Mouse (Mus musculus): Measurements from ENCODE around the gene Sycp1. TPM values are rescaled to one million over a fixed set of nuclear protein-coding genes. Genes with fewer than 3 reads are reported as not detected.

The Sycp1 gene
- polyA plus RNA-seq, 1 experiment from 2014 or later = not detected

DNA sequence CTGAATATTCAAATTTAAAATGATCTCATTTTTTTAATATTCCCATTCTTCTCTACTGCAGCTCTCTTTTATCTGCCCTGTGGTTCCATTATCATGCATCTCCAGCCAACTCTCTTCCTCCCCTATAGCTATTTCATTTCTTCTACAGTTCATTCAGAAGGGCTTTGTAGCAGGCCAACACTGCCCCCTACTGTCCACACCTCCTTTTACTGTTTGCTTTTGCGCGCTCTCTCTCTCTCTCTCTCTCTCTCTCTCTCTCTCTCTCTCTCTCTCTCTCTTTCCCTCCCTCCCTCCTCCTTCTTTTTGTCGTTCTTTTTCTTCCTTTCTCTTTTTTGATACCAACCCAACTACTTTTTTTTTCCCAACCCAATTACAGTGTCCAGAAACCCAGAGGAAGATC lies 132.0 kb downstream of the Sycp1 start:
- no peak overlapping the region for H3K27ac ChIP-seq (ENCODE audit: low read depth)
- no peaks in the 10 kb centered on the region for H3K4me1 ChIP-seq (replicated peaks; ENCODE audit: control insufficient read depth, insufficient read depth, low read length)
- no peak overlapping the region for H3K4me3 ChIP-seq (ENCODE audit: low read depth, low read length)
- H3K27me3 ChIP-seq (replicated peaks; ENCODE audit: control insufficient read depth, insufficient read depth, low read length) = no peaks in the 10 kb centered on the region
- H3K36me3 ChIP-seq (ENCODE audit: control insufficient read depth, insufficient read depth, low read length) = no peaks in the 10 kb centered on the region
- ATAC-seq (replicated peaks; ENCODE audit: low FRiP score, low TSS enrichment, low read depth) = no peak
- H3K9ac ChIP-seq (ENCODE audit: low read length) = no peak overlapping the region
- H3K9me3 ChIP-seq (ENCODE audit: control insufficient read depth, low read length) = no peaks in the 10 kb centered on the region
- H3K4me2 ChIP-seq (ENCODE audit: low read length) = no peak overlapping the region
- DNase-seq (ENCODE audit: low spot score) = peak; percentile 85
- 3% methylated on average over 3 of the region's 3 CpGs for WGBS

DNA sequence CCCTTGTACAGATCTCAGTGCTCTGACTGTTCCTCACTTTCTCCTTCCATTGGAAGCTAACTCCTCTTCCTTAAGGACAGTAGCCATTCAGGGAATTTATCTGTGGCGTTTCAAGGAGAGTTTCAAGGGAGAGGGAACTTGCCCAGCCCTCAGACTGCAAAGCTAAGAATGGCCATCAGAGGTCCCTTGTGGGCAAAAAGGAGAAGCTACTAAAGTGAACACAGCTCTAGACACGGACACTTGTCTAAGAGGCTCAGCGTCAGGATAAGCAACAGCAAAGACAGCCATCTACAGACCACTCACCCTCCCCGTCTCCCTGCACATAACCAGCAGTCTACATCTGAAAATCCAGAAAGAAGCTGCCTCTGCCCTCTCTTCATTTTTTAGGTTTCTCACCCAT lies 148.5 kb downstream of the Sycp1 start:
- WGBS = 39% methylated on average over 4 of the region's 4 CpGs
- Histone ChIP-seq H3K27ac (ENCODE audit: low read depth) (no peak overlapping the region), H3K4me3 (ENCODE audit: low read depth, low read length) (no peak overlapping the region), H3K36me3 (ENCODE audit: control insufficient read depth, insufficient read depth, low read length) (no peaks in the 10 kb centered on the region), H3K27me3 (replicated peaks; ENCODE audit: control insufficient read depth, insufficient read depth, low read length) (no peaks in the 10 kb centered on the region), H3K4me1 (replicated peaks; ENCODE audit: control insufficient read depth, insufficient read depth, low read length) (no peaks in the 10 kb centered on the region), H3K9ac (ENCODE audit: low read length) (no peak overlapping the region), H3K9me3 (ENCODE audit: control insufficient read depth, low read length) (no peaks in the 10 kb centered on the region), H3K4me2 (ENCODE audit: low read length) (no peak overlapping the region)
- ATAC-seq (replicated peaks; ENCODE audit: low FRiP score, low TSS enrichment, low read depth) (no peak), DNase-seq (ENCODE audit: low spot score) (no peak)

DNA sequence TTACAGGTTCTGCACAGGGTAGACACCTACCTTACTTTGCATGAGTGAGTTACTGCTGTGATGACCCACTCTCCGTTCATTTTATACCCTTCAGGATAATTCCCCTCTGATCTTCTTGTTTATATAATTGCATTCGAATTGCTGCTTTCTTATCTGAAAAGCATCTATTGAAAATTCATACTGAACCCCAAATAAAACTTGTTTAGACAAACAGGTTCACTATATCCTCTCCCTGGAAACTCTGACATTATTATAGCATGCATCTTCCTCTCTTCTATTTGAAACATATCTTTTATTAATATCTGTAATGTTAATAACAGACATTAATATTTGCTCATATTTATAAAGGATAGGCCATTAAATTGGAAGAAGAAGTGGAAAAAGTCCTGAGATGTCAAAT lies 153.3 kb downstream of the Sycp1 start, which contains the start of gene Tshb:
Gene Tshb (minus strand): TSS at position 101 of the 400 bp plus-strand sequence.
- no peak for DNase-seq (ENCODE audit: low spot score)
- Histone ChIP-seq H3K4me1 (replicated peaks; ENCODE audit: control insufficient read depth, insufficient read depth, low read length) (no peaks in the 10 kb centered on the region), H3K4me2 (ENCODE audit: low read length) (no peak within 1 kb of the TSS), H3K9me3 (ENCODE audit: control insufficient read depth, low read length) (no peaks in the 10 kb centered on the region), H3K27ac (ENCODE audit: low read depth) (no peak within 1 kb of the TSS), H3K9ac (ENCODE audit: low read length) (no peak within 1 kb of the TSS), H3K27me3 (replicated peaks; ENCODE audit: control insufficient read depth, insufficient read depth, low read length) (no peaks in the 10 kb centered on the region), H3K36me3 (ENCODE audit: control insufficient read depth, insufficient read depth, low read length) (no peaks in the 10 kb centered on the region), H3K4me3 (ENCODE audit: low read depth, low read length) (no peak within 1 kb of the TSS)
- ATAC-seq (replicated peaks; ENCODE audit: low FRiP score, low TSS enrichment, low read depth) = no peak
- 74% methylated on average over 2 of the region's 2 CpGs for WGBS

DNA sequence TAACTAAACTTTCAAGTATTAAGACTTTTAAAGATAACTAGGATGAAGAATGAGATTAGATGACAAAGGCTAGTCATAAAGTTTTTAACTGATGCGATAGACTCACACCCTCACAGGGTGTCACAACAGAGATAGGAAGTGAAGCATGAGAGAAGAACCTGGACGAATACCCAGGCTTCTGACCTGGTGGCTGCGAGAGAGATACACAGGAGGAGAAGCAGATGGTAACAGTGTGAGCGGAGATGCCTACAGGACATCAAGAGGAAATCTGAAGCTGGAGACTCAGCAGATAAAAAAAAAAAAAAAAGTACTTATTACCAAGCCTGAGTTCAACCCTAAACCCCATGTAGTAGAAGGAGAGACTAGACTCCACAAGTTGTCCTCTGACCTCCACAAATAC lies 162.9 kb downstream of the Sycp1 start:
- no peak for ATAC-seq (replicated peaks; ENCODE audit: low FRiP score, low TSS enrichment, low read depth)
- DNase-seq (ENCODE audit: low spot score) = no peak
- Histone ChIP-seq H3K9me3 (ENCODE audit: control insufficient read depth, low read length) (no peaks in the 10 kb centered on the region), H3K9ac (ENCODE audit: low read length) (no peak overlapping the region), H3K4me3 (ENCODE audit: low read depth, low read length) (no peak overlapping the region), H3K27ac (ENCODE audit: low read depth) (no peak overlapping the region), H3K36me3 (ENCODE audit: control insufficient read depth, insufficient read depth, low read length) (peaks cover 13% of the 10 kb centered on the region), H3K4me2 (ENCODE audit: low read length) (no peak overlapping the region), H3K4me1 (replicated peaks; ENCODE audit: control insufficient read depth, insufficient read depth, low read length) (no peaks in the 10 kb centered on the region), H3K27me3 (replicated peaks; ENCODE audit: control insufficient read depth, insufficient read depth, low read length) (no peaks in the 10 kb centered on the region)
- WGBS = 74% methylated on average over 4 of the region's 4 CpGs

Other genes with a start within 250 kb of the Sycp1 start
- gene Tspan2, start 201.6 kb downstream of the Sycp1 start, polyA plus RNA-seq (2014; fragmentation: Nextera tagmentation; extraction: Ambion mirVana) = 24.1 and 25.1 TPM in 2 replicates
- gene Tshb, start 153.4 kb downstream of the Sycp1 start, polyA plus RNA-seq (2014; fragmentation: Nextera tagmentation; extraction: Ambion mirVana) = 0.16 and 0.19 TPM in 2 replicates
- gene Nr1h5, start 28.0 kb upstream of the Sycp1 start, polyA plus RNA-seq (2014; fragmentation: Nextera tagmentation; extraction: Ambion mirVana) = not detected in 2 replicates
- 54.3 and 61.3 TPM in 2 replicates for gene Sike1, start 59.6 kb upstream of the Sycp1 start, polyA plus RNA-seq (2014; fragmentation: Nextera tagmentation; extraction: Ambion mirVana)
- 378 and 381 TPM in 2 replicates for gene Csde1, start 84.3 kb upstream of the Sycp1 start, polyA plus RNA-seq (2014; fragmentation: Nextera tagmentation; extraction: Ambion mirVana)
- 103 and 122 TPM in 2 replicates for gene Nras, start 122.2 kb upstream of the Sycp1 start, polyA plus RNA-seq (2014; fragmentation: Nextera tagmentation; extraction: Ambion mirVana)
- not detected in 2 replicates for gene Ampd1, start 137.9 kb upstream of the Sycp1 start, polyA plus RNA-seq (2014; fragmentation: Nextera tagmentation; extraction: Ambion mirVana)
- 3.4 and 5.4 TPM in 2 replicates for gene Dennd2c, start 166.5 kb upstream of the Sycp1 start, polyA plus RNA-seq (2014; fragmentation: Nextera tagmentation; extraction: Ambion mirVana)
- gene Bcas2, start 235.6 kb upstream of the Sycp1 start, polyA plus RNA-seq (2014; fragmentation: Nextera tagmentation; extraction: Ambion mirVana) = 189 and 195 TPM in 2 replicates